Mouse (Mus musculus): ENCODE measurements around the gene Timp4.
"Not testable (repeated sequence)": the region's sequence is repeated elsewhere in the genome, so short reads cannot be mapped to it uniquely, and the experiment has no call there.

Gene Timp4

GRCm38 (mm10) chr6:115255171-115255570 is 3.2 kb upstream of the Timp4 start:
- DNase-seq (ENCODE audit: low read depth, low spot score), result no peak

GRCm38 (mm10) chr6:115251531-115251985 is 447 bp downstream of the Timp4 start:
- DNase-seq (ENCODE audit: low read depth, low spot score), result no peak

GRCm38 (mm10) chr6:115245500-115246058 is 6.4 kb downstream of the Timp4 start:
- DNase-seq (ENCODE audit: low read depth, low spot score), result no peak

GRCm38 (mm10) chr6:115244222-115244621 is 7.8 kb downstream of the Timp4 start:
- no peak for DNase-seq (ENCODE audit: low read depth, low spot score)

- no peak for DNase-seq (ENCODE audit: low read depth, low spot score)
These were observed 10.1 kb downstream of the Timp4 start for GRCm38 (mm10) chr6:115241939-115242338.

- DNase-seq (ENCODE audit: low read depth, low spot score), result no peak
These were observed 10.8 kb downstream of the Timp4 start for GRCm38 (mm10) chr6:115241131-115241699.

- not testable (repeated sequence) for DNase-seq (ENCODE audit: low read depth, low spot score)
These were observed 11.6 kb downstream of the Timp4 start for GRCm38 (mm10) chr6:115240431-115240830.

GRCm38 (mm10) chr6:115239335-115239734 is 12.7 kb downstream of the Timp4 start:
- peak; percentile 28 for DNase-seq (ENCODE audit: low read depth, low spot score)

GRCm38 (mm10) chr6:115238031-115239027 is 13.7 kb downstream of the Timp4 start:
- peak; percentile 72 for DNase-seq (ENCODE audit: low read depth, low spot score)

- peak; percentile 58 for DNase-seq (ENCODE audit: low read depth, low spot score)
These were observed 19.4 kb downstream of the Timp4 start for GRCm38 (mm10) chr6:115232562-115232961.

GRCm38 (mm10) chr6:115231836-115232235 is 20.2 kb downstream of the Timp4 start:
- DNase-seq (ENCODE audit: low read depth, low spot score), result peak; percentile 21

GRCm38 (mm10) chr6:115230557-115230956 is 21.4 kb downstream of the Timp4 start:
- no peak for DNase-seq (ENCODE audit: low read depth, low spot score)

GRCm38 (mm10) chr6:115227529-115227928 is 24.5 kb downstream of the Timp4 start:
- DNase-seq (ENCODE audit: low read depth, low spot score), result peak; percentile 58

- DNase-seq (ENCODE audit: low read depth, low spot score), result no peak
These were observed 25.0 kb downstream of the Timp4 start, which contains the start of gene Gm17482 for GRCm38 (mm10) chr6:115227043-115227442. Gene Gm17482, plus strand, starts transcription at chr6:115227343.

- DNase-seq (ENCODE audit: low read depth, low spot score), result no peak
These were observed 26.5 kb downstream of the Timp4 start for GRCm38 (mm10) chr6:115225519-115225918.

- DNase-seq (ENCODE audit: low read depth, low spot score), result no peak
These were observed 30.8 kb downstream of the Timp4 start for GRCm38 (mm10) chr6:115221215-115221641.

GRCm38 (mm10) chr6:115213129-115213528 is 38.9 kb downstream of the Timp4 start:
- DNase-seq (ENCODE audit: low read depth, low spot score), result no peak

- DNase-seq (ENCODE audit: low read depth, low spot score), result no peak
These were observed 39.7 kb downstream of the Timp4 start for GRCm38 (mm10) chr6:115212132-115212903.

GRCm38 (mm10) chr6:115210820-115211219 is 41.2 kb downstream of the Timp4 start:
- no peak for DNase-seq (ENCODE audit: low read depth, low spot score)

GRCm38 (mm10) chr6:115210187-115210586 is 41.8 kb downstream of the Timp4 start:
- no peak for DNase-seq (ENCODE audit: low read depth, low spot score)

GRCm38 (mm10) chr6:115203029-115203428 is 49.0 kb downstream of the Timp4 start:
- DNase-seq (ENCODE audit: low read depth, low spot score), result no peak
